29 mouse cellular contexts compared by ENCODE assay signal in the genomic region with DNA sequence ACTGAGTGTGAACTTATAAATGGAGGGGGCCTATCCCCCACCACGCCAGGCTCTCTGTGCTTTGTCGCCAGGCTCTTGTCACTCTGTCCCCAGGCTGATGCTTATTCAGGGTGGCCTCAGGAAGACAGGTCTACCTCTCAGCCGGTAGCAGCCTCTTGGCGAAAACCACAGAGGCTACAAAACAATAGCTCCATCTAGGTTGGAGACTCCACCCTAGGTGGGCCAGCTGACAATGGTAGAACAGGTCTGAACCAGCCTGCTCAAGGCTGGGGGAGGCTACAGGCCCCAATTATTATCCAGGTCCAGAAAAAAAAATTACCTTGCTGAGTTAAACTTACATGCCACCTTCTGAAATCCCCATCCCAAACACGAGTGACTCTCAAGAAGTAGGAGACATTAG. TPM values are rescaled to one million over a fixed set of nuclear protein-coding genes. Genes with fewer than 3 reads are reported as not detected.
"Had no signal": no experiment of that assay in that cellular context is flagged by ENCODE, and none has a peak within 500 bp of the region (broad histone marks: within the 10 kb centered on the region; RNA-seq: fewer than 3 reads in every experiment).

No protein-coding gene starts in this region.

- H3K9ac ChIP-seq: heart, embryonic 13.5 days; heart, embryonic 15.5 days; hindbrain, embryonic 12.5 days; hindbrain, embryonic 14.5 days; intestine, embryonic 15.5 days; limb, embryonic 12.5 days; liver, embryonic 13.5 days; liver, embryonic 15.5 days had no signal

- H3K27ac ChIP-seq: gastrocnemius, adult 2 months; heart, adult 2 months; heart, embryonic 13.5 days; heart, embryonic 15.5 days; hindbrain, embryonic 10.5 days; hindbrain, embryonic 12.5 days; hindbrain, embryonic 14.5 days; intestine, embryonic 15.5 days; layer of hippocampus, adult 2 months; left cerebral cortex, adult 2 months; limb, embryonic 10.5 days; limb, embryonic 12.5 days; liver, embryonic 13.5 days; liver, embryonic 15.5 days had no signal

- DNase-seq: gastrocnemius, adult 2 months; gastrocnemius, postnatal 10 days; gastrocnemius, postnatal 25 days; heart, adult 2 months; heart, postnatal 4 days; kidney, adult 18-20 months; kidney, adult 8-10 months; kidney, postnatal 10 days; kidney, postnatal 25 days; kidney, postnatal 4 days; liver; liver, embryonic 13.5 days had no signal

- H3K4me1 ChIP-seq: heart, embryonic 13.5 days; heart, embryonic 15.5 days; hindbrain, embryonic 10.5 days; hindbrain, embryonic 12.5 days; intestine, embryonic 15.5 days; liver, embryonic 13.5 days; liver, embryonic 15.5 days had no signal

- H3K4me3 ChIP-seq: gastrocnemius, adult 2 months; heart, adult 2 months; heart, embryonic 13.5 days; heart, embryonic 15.5 days; hindbrain, embryonic 10.5 days; hindbrain, embryonic 12.5 days; intestine, embryonic 15.5 days; layer of hippocampus, adult 2 months; left cerebral cortex, adult 2 months; limb, embryonic 10.5 days; limb, embryonic 12.5 days; liver, embryonic 13.5 days; liver, embryonic 15.5 days had no signal

- H3K36me3 ChIP-seq: heart, embryonic 13.5 days; heart, embryonic 15.5 days; hindbrain, embryonic 10.5 days; hindbrain, embryonic 12.5 days; intestine, embryonic 15.5 days; limb, embryonic 10.5 days; limb, embryonic 12.5 days; liver, embryonic 13.5 days; liver, embryonic 15.5 days had no signal

- H3K27me3 ChIP-seq: heart, embryonic 13.5 days; heart, embryonic 15.5 days; hindbrain, embryonic 12.5 days; intestine, embryonic 15.5 days; limb, embryonic 12.5 days; liver, embryonic 13.5 days; liver, embryonic 15.5 days had no signal

- H3K9me3 ChIP-seq: heart, embryonic 13.5 days; heart, embryonic 15.5 days; hindbrain, embryonic 10.5 days; hindbrain, embryonic 12.5 days; intestine, embryonic 15.5 days; limb, embryonic 10.5 days; limb, embryonic 12.5 days; liver, embryonic 13.5 days; liver, embryonic 15.5 days had no signal

RNA-seq across cellular contexts. Expression of gene Tspan11, which starts 59.0 kb away (rescaled TPM):
- total RNA-seq: granulocyte monocyte progenitor cell, adult 5-6 weeks had no signal
- polyA plus RNA-seq: inflammation-experienced regulatory T-cells, adult 6 months had no signal

RNA-seq across cellular contexts. Expression of gene Prmt8, which starts 59.1 kb away (rescaled TPM):
- total RNA-seq: gastrocnemius, adult 2 months; gastrocnemius, postnatal 25 days; granulocyte monocyte progenitor cell, adult 5-6 weeks; heart, adult 2 months; heart, postnatal 25 days had no signal
- polyA plus RNA-seq: heart, adult 2 months; heart, postnatal 0 days; inflammation-experienced regulatory T-cells, adult 6 months; kidney, embryonic 14.5 days; kidney, embryonic 16.5 days; limb, embryonic 10.5 days; liver, embryonic 15.5 days had no signal
